Mouse (Mus musculus) mature B cell (primary cell): ENCODE measurements around the gene Srd5a3.

ENCODE experiments used
- in situ Hi-C: fragments of 300-500 bp; cut with MboI; formaldehyde crosslinking; loops from 2 replicates; pipeline ENCODE4 v1.14.3; 2019

Srd5a3 gene

DNA sequence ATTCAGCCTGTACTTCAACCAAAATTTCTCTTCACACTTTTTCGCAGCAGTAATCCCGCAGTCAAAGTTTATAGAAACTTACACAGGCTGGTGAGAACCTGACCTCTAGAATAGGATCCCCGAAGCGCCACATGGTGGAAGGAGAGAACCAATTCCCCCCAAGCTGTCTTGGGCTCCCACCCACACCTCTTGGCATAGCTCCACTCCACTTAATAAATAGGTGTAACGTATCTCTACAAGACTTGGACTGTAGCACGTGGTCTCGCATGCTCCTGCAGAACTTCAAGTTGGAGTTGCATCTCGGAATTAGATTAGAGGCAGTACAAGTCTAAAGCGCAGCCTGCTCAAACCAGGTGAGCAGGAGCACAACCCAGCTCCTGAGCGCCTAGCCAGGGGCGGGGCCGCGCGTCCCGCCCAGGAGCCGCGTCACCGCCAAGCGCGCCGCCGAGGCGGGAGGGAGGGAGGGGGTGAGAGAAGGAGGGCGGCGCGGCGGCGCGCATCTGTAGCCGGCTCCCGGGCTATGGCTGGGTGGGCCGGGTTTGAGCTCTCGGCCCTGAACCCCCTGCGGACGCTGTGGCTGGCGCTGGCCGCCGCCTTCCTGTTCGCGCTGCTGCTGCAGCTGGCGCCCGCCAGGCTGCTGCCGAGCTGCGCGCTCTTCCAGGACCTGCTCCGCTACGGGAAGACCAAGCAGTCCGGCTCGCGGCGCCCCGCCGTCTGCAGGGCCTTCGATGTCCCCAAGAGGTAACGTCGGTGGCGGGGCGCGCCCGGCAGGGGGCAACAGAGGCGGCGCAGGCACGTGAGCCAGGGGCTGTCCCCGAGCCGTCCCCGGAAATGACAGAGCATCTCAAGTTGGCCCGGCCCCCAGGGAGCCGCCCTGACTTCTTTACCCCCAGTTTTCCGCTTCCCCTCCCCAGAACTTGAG lies at the start of gene Srd5a3:
Gene Srd5a3 (plus strand): TSS at position 464 of the 922 bp plus-strand sequence.
- in situ Hi-C loops: loop anchor here (25.0 kb wide), 1 partner anchor 1078 kb away; no protein-coding TSS in a partner anchor

DNA sequence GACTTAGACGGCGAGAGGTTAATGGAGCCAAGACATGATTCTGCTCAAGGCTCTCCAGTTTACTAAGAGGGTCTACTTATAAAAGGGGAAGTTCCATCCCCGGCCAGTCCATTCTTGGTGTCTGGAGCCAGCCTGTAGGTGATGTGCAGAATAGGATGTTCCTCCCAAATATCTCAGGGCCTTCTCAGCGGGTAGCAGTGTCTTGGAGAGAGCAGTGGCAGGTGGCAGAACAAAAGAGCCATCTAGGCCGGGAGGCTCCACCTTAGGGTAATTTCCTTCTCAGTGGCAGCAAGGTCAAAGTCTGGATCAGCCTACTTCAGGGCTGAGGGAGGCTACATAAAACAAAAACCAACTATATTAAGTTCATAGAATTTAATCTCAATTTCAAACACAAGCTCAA lies 36.3 kb upstream of the Srd5a3 start:
- in situ Hi-C loops: loop anchor here (25.0 kb wide), 1 partner anchor 242 kb away; no protein-coding TSS in a partner anchor

DNA sequence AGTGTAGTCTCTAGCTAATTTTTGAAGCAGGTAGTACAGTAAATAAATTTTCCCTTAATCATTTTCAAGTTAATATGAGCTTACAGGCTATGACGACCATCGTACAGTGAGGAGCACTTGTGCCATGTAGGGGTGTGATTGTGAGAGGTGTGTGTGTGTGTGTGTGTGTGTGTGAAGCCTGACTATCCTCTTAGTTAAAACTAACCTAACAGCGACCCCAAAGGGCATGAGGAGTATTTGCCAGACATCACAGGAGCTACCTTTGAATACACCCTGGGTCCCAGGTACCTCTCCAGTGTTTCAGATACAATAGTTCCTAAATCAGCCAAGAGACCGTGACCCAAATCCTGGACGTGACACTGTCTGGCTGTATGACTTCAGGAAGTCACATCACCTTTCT lies 32.8 kb upstream of the Srd5a3 start:
- in situ Hi-C loops: loop anchor here (25.0 kb wide), 1 partner anchor 245 kb away; no protein-coding TSS in a partner anchor

DNA sequence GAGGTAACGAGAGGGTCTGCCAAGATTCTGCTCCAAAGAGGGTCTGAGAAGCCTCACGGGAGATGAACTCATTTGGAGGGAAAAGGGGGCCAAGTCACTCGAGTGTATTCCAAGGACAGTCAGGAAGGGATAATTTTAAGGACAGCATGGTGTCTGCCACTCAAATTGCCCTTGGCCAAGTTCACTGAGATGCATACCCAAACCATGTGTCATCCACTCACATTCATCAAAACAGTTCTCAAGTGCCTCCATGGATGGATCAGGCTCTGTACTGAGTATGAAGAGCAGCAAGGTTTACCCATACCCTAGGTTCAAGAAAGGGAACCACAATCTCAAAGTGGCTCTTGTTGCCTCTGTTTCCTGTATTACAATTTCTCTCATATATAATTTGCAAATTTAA lies 31.6 kb upstream of the Srd5a3 start:
- in situ Hi-C loops: loop anchor here (25.0 kb wide), 1 partner anchor 246 kb away; no protein-coding TSS in a partner anchor

DNA sequence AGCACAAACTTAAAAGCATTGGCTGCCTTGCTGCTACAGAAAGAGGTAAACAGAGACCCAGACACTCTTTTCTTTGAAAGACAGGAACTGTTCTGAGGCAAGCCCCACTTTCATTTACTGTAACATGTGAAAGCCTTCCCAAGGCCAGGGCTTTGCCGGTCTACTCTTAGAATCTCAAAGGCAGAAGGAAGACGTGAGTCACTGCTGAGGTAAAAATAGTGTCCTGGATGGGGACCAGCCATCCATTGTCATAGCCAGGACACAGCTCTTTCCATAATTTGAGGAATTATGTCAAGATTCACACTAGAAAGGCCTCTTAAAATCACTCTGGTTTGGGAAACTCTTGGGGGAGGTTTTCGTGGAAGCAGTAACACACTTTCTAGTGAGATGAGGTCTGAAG lies 28.9 kb upstream of the Srd5a3 start:
- in situ Hi-C loops: loop anchor here (25.0 kb wide), 1 partner anchor 249 kb away; no protein-coding TSS in a partner anchor

DNA sequence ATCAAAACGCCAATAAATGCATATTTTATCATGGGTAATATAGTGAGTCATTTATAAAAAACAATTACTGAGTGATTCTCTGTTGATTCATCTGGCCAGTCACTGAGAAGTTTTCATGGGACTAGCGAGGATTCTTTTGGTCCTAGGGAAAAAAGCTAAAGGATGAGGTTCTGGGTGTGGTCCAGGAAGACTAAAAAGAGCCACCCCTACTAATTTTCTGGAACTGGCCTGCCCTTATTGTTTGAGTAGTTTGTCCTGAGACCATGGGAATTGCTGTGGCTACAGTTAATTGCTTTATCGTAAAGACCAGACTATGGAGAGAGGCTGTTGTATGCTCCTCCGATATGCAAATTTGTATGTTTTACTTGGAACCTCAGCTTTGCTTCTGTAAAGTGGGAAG lies 28.1 kb upstream of the Srd5a3 start:
- in situ Hi-C loops: loop anchor here (25.0 kb wide), 1 partner anchor 250 kb away; no protein-coding TSS in a partner anchor

DNA sequence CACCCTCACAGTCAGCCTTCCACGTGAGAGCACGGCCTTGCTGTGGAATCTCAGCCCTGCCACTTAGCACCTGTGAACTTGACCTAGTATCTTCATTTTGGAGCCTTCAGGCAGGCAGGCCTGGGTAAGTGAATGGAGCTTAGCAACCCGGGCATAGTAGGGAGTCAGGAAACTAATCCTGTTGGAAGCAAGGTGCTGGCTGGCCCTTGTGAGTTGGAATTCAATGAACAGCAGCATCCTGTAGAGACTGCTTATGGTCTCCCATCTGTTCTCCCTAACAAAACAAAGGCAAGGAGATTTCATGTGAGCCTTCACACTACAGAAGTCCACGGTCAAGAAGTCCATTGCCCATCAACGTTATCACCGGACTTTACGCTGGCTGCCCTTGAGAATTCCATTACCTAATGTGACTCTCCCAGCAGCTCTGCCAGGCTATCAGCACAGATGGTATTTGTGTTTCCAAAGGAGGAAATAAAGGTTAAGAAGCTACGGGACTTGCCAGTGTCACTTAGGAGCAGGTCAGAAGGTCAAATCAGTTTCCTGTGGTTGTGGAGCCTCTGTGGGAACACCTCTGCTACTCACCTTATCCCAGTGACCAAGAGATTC lies 24.5 kb upstream of the Srd5a3 start:
- in situ Hi-C loops: loop anchor here (25.0 kb wide), 1 partner anchor 253 kb away; no protein-coding TSS in a partner anchor

DNA sequence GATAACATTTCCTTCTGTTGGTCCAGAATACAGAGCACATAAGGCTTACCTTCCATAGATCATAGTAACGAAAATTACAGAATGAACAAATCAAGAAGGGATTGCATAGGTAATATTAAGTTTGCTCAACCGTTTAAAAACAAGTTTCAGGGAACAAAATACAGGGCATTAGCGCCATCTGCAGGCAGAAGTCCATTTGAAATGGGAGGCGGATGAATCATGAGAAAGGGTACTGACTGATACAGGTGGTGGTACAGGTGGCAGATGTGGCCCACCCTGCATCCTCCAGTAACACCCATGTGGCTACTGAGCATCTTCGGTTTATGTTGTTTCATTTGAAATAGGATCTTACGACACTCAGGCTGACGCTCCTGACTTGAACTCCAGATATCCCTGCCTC lies 21.6 kb upstream of the Srd5a3 start:
- in situ Hi-C loops: loop anchor here (25.0 kb wide), 1 partner anchor 256 kb away; no protein-coding TSS in a partner anchor

DNA sequence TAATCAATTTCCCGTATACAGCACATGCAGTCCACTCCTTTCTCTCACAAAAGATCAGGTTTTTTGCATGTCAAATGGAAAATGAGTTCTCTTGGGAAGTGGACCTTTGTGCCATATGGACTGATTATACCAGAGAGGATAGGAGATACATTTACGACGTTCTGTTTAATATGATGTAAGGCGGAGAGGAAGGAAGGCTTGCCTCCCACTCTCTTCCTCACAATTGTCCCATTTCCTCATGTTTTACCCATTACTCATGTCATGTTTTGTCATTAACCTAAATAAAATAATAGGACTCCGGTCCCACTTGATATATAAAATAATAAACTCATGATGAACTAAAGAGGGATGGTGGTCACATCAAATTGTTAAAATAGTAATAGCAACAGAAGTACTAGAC lies 19.4 kb upstream of the Srd5a3 start:
- in situ Hi-C loops: loop anchor here (25.0 kb wide), 1 partner anchor 258 kb away; no protein-coding TSS in a partner anchor

DNA sequence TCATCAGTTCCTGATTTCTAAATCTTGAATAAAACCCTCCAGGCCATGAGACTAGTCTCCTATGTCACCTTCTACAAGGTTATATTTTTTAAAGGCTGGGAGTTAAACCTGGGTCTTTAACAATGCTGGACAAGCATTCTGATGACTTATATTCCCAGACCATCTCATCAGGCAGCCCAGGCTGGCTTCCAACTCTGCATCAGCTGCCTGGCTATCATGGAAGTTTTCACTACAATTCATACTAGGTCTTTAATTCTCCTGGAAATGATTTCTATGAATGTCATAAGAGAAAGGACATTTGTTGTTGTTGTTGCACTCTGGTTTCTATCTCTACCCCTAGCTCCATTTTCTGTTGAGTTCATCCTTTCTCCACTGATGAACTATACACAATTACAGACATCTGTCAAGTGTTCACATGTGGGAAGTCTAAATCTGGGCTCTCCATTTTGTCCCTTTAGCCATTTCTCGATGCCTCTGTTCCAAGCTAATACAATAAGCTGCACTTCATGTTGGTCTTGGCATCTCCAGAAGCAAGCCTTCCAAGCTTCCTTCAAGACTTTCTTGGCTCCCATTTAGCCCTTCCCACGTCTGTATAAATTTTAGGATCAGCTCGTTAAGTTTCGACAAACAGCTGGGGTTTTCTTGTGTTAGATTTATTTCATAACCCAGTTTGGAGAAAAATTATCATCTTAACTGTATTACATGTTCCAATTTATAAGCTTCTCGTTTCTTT lies 12.3 kb upstream of the Srd5a3 start:
- in situ Hi-C loops: loop anchor here (25.0 kb wide), 1 partner anchor 1065 kb away; no protein-coding TSS in a partner anchor

DNA sequence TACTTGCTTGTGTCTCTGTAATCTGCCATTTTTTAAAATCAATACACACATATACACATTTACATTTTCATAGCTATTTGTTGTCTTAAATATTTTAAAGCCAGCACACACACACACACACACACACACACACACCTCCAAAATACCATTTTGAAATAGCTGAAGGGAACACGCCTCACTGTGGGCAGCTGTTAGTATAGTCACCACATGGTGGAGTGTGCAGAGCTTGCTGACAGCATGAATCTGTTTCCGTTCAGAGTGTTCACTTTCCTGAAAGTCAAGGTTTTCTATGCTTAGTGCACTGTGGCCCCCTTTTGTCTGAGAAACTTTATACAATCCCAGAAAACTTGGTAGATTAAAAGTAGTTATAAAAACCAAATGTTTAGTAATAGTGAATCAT lies 9.8 kb upstream of the Srd5a3 start:
- in situ Hi-C loops: loop anchor here (25.0 kb wide), 1 partner anchor 1068 kb away; no protein-coding TSS in a partner anchor

DNA sequence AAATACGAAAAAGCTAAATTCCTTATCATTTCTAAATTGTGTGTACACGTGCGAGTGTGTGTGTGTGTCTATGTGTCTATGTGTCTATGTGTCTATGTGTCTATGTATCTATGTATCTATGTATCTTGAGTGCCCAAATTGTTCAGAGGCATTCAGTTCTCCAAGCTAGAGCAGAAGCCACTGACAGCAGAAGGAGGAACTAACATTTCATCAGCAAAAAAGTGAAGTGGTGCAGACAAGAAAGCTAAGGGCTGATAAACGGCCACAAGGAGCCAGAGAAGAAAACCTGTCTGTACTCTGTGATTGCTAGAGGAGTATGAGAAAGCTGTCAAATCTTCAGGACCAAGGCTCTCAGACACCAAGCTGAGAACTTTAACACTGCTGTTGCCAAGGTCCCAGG lies 8.1 kb upstream of the Srd5a3 start:
- in situ Hi-C loops: loop anchor here (25.0 kb wide), 1 partner anchor 1070 kb away; no protein-coding TSS in a partner anchor

DNA sequence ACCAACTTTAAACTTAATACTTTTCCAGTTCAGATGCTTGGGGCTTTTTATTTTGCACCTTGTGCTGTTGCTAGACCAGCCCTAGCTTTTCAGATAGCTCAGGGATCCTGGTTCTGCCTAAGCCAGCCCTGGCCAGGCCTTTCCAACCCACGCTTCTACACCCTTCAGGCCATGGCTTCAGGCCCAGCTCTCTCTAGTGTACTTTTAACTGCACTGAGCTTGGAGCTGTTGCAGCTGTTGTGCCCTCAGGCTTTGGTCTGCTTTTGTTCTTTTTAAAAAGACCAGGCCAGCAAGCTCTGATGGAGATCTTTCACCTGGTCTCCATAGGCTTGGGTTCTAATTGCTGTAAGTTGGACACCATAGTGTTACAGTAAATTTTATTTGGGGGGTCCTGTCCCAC lies 4.4 kb upstream of the Srd5a3 start:
- in situ Hi-C loops: loop anchor here (25.0 kb wide), 1 partner anchor 1073 kb away; no protein-coding TSS in a partner anchor

DNA sequence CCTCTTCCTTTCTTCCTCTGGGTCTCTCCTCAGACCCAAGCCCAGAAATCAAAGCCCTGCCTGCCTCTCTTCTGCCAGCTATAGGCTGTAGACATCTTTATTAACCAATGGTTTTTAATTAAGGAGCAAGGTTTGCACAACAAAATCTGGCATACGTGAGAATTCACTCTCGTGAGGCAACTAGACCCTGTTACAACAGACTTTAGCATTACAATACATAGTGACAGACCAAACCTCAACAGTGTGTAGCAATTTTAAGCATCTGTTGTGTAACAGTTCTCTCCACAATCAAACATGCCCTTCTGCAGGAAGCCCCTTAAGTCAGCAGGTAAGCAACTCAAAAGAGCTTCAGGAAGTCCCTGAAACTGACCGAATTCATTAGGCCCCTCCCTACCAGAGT lies 3.8 kb upstream of the Srd5a3 start:
- in situ Hi-C loops: loop anchor here (25.0 kb wide), 1 partner anchor 1074 kb away; no protein-coding TSS in a partner anchor

DNA sequence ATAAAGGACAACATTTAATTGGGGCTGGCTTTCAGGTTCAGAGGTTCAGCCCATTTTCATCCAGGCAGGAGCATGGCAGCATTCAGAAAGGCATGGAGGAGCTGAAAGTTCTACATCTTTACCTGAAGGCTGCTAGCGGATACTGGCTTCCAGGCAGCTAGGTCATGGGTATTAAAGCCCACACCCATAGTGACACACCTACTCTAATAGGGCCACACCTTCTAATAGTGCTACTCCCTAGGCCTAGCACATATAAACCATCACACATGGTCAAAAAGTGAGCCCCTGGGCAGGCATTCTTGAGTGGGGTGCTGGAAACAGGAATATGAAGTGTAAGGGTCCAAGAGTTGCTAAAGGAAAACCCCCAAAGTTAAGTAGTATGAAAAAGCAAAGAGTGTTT lies 2.5 kb upstream of the Srd5a3 start:
- in situ Hi-C loops: loop anchor here (25.0 kb wide), 1 partner anchor 1075 kb away; no protein-coding TSS in a partner anchor

DNA sequence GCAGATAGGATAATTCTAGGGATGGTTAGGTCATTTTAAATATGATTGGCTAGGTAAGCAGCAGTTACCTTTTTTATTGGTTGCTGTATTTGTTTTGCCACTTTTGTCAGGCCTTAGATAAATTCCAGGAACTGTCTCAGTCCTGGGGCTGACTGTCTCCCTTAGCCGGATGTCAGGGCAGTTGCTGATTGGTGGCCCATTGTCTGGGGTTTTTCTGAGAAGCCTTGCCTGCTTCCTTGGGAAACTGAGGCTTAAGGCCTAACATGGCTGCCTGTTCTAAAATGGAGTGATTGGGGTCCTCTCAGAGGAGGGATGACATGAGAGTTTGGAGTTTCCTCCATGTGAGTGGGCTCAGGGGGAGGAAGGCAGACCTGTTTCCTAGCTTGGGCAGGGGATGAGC lies 2.0 kb upstream of the Srd5a3 start:
- in situ Hi-C loops: loop anchor here (25.0 kb wide), 1 partner anchor 1076 kb away; no protein-coding TSS in a partner anchor

DNA sequence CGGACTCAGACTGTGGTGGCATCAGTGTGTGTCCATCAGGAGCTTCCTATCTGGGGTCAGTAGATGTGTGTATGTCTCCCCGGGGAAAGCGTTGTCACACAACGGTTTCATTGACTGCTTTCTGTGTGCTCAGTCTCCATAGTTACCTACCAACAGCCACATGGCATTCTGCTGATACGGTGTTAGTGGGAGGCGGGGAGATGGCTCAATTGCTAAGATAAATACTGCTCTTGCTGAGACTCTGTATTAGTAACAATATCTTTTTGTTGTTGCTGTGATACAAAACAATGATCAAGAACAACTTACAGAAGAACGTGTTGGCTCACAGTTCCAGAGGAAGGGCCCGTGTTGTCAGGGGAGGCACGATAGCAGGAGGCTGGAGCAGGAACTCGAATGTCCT lies 1.6 kb upstream of the Srd5a3 start:
- in situ Hi-C loops: loop anchor here (25.0 kb wide), 1 partner anchor 1076 kb away; no protein-coding TSS in a partner anchor

DNA sequence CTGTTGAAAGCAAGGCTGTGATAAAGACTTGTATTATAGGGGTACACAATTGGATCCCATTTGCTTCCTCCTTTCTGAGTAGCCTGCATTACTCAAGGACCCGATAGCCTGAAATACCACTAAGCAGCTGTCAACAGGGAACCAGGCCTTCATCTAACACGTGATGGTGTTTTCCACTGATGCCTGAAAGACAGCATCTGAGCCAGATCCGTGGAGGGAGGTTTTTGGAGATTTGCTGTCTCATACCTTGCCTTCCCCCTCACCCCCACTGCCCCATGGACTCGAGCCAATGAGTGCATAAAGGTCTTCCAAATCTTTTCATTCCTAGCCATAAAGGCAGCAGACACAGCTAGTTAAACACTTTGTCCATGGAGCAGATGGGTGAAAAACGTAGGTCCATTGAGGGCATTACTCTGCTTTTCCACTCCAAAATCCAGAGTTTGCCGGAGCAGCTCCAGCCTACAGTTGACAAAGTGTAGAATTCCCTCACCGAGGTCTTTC lies 850 bp upstream of the Srd5a3 start:
- in situ Hi-C loops: loop anchor here (25.0 kb wide), 1 partner anchor 1077 kb away; no protein-coding TSS in a partner anchor

DNA sequence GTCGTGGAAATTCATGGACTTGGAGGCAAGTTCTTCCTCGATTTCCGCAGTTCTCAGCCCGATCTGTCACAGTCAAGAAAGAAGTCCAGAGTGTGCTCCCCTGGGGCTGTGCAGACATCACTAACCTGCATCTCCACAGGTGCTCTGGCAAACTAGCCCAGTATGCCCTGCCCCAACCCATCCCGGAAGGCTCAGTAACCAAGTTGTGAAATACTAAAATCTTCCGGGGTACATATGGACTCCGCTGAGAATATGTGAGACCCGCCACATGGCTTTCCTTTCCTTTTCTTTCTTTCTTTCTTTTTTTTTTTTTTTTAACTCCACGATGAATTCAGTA lies 627 bp downstream of the Srd5a3 start:
- in situ Hi-C loops: loop anchor here (25.0 kb wide), 1 partner anchor 1078 kb away; no protein-coding TSS in a partner anchor

DNA sequence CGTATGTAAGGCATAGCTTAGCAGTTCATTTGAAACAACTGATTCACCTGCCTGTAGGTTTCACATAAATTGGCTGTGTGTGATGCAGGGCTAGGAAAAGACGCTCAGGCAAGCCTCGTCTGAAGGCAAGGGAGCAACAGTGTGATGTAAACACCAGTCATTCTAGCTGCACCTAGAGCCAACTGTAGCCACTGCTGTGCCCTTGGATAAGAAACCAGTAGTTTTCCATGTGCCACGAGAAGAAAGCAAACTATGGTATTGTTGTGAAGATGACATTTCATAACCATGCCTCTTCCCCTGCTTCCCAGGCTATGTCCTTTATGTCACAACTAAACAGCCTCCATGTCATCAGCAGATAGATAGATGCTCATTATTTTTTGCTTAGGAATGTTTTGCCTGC lies 3.3 kb downstream of the Srd5a3 start:
- in situ Hi-C loops: loop anchor here (25.0 kb wide), 1 partner anchor 1081 kb away; no protein-coding TSS in a partner anchor

DNA sequence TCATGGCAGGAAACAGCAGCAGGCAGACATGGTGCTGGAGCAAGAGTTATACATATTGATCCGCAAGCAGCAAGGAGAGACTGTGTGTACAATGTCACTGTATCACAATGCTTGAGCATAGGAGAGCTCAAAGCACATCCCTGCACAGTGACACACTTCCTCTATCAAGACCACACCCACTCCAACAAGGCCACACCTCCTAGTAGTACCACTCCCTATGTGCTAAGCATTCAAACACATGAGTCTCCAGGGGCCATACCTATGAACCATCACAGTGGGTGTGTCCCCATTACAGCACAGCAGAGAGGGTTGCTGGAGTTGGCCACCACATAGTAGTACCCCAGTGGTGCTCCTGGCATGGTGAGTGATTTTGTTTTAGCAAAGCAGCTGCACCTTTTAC lies 6.3 kb downstream of the Srd5a3 start:
- in situ Hi-C loops: loop anchor here (25.0 kb wide), 1 partner anchor 1084 kb away; no protein-coding TSS in a partner anchor
